Mouse (Mus musculus): Measurements from ENCODE around the gene Set.
"Not testable (repeated sequence)": the region's sequence is repeated elsewhere in the genome, so short reads cannot be mapped to it uniquely, and the experiment has no call there.

Gene Set

GRCm38 (mm10) chr2:30057223-30057904 is at the start of gene Set:
Set (plus strand) TSS chr2:30057378.
- DNase-seq, result no peak

- no peak for DNase-seq
Measured at GRCm38 (mm10) chr2:30009101-30009500, 48.1 kb upstream of the Set start.

GRCm38 (mm10) chr2:30010840-30011281 is 46.3 kb upstream of the Set start:
- DNase-seq, result peak; percentile 79

- no peak for DNase-seq
Measured at GRCm38 (mm10) chr2:30014326-30014966, 42.7 kb upstream of the Set start.

- DNase-seq, result no peak
Measured at GRCm38 (mm10) chr2:30025454-30025853, 31.7 kb upstream of the Set start.

GRCm38 (mm10) chr2:30026997-30027396 is 30.2 kb upstream of the Set start:
- DNase-seq, result no peak

- DNase-seq, result no peak
Measured at GRCm38 (mm10) chr2:30032244-30032846, 24.8 kb upstream of the Set start.

- no peak for DNase-seq
Measured at GRCm38 (mm10) chr2:30032957-30033356, 24.2 kb upstream of the Set start.

- no peak for DNase-seq
Measured at GRCm38 (mm10) chr2:30037762-30038161, 19.4 kb upstream of the Set start.

GRCm38 (mm10) chr2:30038370-30038769 is 18.8 kb upstream of the Set start:
- DNase-seq, result no peak

- DNase-seq, result no peak
Measured at GRCm38 (mm10) chr2:30039687-30040086, 17.5 kb upstream of the Set start.

- DNase-seq, result peak; percentile 69
Measured at GRCm38 (mm10) chr2:30042445-30042844, 14.7 kb upstream of the Set start.

GRCm38 (mm10) chr2:30044550-30044949 is 12.6 kb upstream of the Set start:
- no peak for DNase-seq

- no peak for DNase-seq
Measured at GRCm38 (mm10) chr2:30047127-30047526, 10.1 kb upstream of the Set start.

GRCm38 (mm10) chr2:30048101-30048501 is 9.1 kb upstream of the Set start:
- DNase-seq, result no peak

- DNase-seq, result peak; percentile 97
Measured at GRCm38 (mm10) chr2:30048699-30049388, 8.3 kb upstream of the Set start, which contains the start of gene Wdr34. Wdr34 (minus strand) TSS chr2:30048881.

GRCm38 (mm10) chr2:30049831-30050230 is 7.3 kb upstream of the Set start:
- no peak for DNase-seq

GRCm38 (mm10) chr2:30051992-30052761 is 5.0 kb upstream of the Set start:
- DNase-seq, result no peak

GRCm38 (mm10) chr2:30055310-30055709 is 1.9 kb upstream of the Set start:
- DNase-seq, result not testable (repeated sequence)

- DNase-seq, result no peak
Measured at GRCm38 (mm10) chr2:30056736-30057135, 442 bp upstream of the Set start.

GRCm38 (mm10) chr2:30058418-30058817 is 1.2 kb downstream of the Set start:
- no peak for DNase-seq

Measured in cerebellum, adult 8-10 months (tissue).